Mouse (Mus musculus) thymus, postnatal 14 days (tissue): ENCODE results near the gene Rab3a.

Experiments used
- DNase-seq: peaks from one replicate; pipeline ENCODE4 v3.0.0; 2021

Gene Rab3a

GRCm38 (mm10) chr8:70742981-70743655, 11.4 kb upstream of the Rab3a start:
- no peak for DNase-seq

- DNase-seq: no peak
Measured at GRCm38 (mm10) chr8:70743656-70744590, 10.6 kb upstream of the Rab3a start.

GRCm38 (mm10) chr8:70744806-70745205, 9.7 kb upstream of the Rab3a start:
- no peak for DNase-seq

GRCm38 (mm10) chr8:70745691-70746220, 8.7 kb upstream of the Rab3a start:
- no peak for DNase-seq

- DNase-seq: no peak
Measured at GRCm38 (mm10) chr8:70746676-70747075, 7.8 kb upstream of the Rab3a start.

GRCm38 (mm10) chr8:70747211-70747890, 7.1 kb upstream of the Rab3a start:
- DNase-seq: no peak

GRCm38 (mm10) chr8:70748246-70749096, 6.0 kb upstream of the Rab3a start:
- DNase-seq: peak; percentile 1

GRCm38 (mm10) chr8:70749097-70749674, 5.3 kb upstream of the Rab3a start:
- DNase-seq: peak; percentile 3

GRCm38 (mm10) chr8:70750128-70750680, 4.3 kb upstream of the Rab3a start:
- DNase-seq: no peak

GRCm38 (mm10) chr8:70752000-70752764, 2.3 kb upstream of the Rab3a start:
- peak; percentile 82 for DNase-seq

GRCm38 (mm10) chr8:70753151-70753550, 1.3 kb upstream of the Rab3a start:
- peak; percentile 69 for DNase-seq

- DNase-seq: peak; percentile 66
Measured at GRCm38 (mm10) chr8:70754871-70755660, 587 bp downstream of the Rab3a start.

GRCm38 (mm10) chr8:70755661-70756475, 1.4 kb downstream of the Rab3a start:
- peak; percentile 4 for DNase-seq

- no peak for DNase-seq
Measured at GRCm38 (mm10) chr8:70756476-70757040, 2.1 kb downstream of the Rab3a start.

- DNase-seq: peak; percentile 36
Measured at GRCm38 (mm10) chr8:70757523-70758307, 3.2 kb downstream of the Rab3a start.

GRCm38 (mm10) chr8:70758308-70758615, 3.8 kb downstream of the Rab3a start:
- DNase-seq: no peak

- peak; percentile 7 for DNase-seq
Measured at GRCm38 (mm10) chr8:70758616-70759561, 4.4 kb downstream of the Rab3a start.
